Mouse (Mus musculus) heart, embryonic 15.5 days (tissue): ENCODE results near the gene Cacna1g. TPM values are rescaled to one million over a fixed set of nuclear protein-coding genes. Genes with fewer than 3 reads are reported as not detected.

Experiments
- ATAC-seq: fragments of 200-750 bp; cut with Nextera tagmentation; replicated peaks from 2 replicates; pipeline ENCODE4 v1.8.0; 2017; ENCODE audit warnings: low read depth, moderate TSS enrichment; ENCODE audit not compliant: insufficient number of reproducible peaks, insufficient read depth, low FRiP score
- H3K27ac ChIP-seq: fragments of 300-500 bp; sonication (generic); 2 replicates; pipeline ENCODE4 v1.5.1; 2015; ENCODE audit warnings: mild to moderate bottlenecking, inconsistent platforms
- H3K27me3 ChIP-seq: fragments of 300-500 bp; sonication (generic); 2 replicates; pipeline ENCODE4 v1.6.1; 2015; ENCODE audit warnings: inconsistent platforms
- H3K36me3 ChIP-seq: fragments of 300-500 bp; sonication (generic); 2 replicates; pipeline ENCODE4 v1.6.1; 2015; ENCODE audit warnings: mild to moderate bottlenecking, inconsistent platforms
- H3K4me1 ChIP-seq: fragments of 300-500 bp; sonication (generic); replicated peaks from 2 replicates; pipeline ENCODE4 v1.6.1; 2015; ENCODE audit warnings: inconsistent platforms
- H3K4me2 ChIP-seq: fragments of 300-500 bp; sonication (generic); 2 replicates; pipeline ENCODE4 v1.6.1; 2015; ENCODE audit warnings: inconsistent platforms, mild to moderate bottlenecking, moderate library complexity
- H3K4me3 ChIP-seq: fragments of 300-500 bp; sonication (generic); 2 replicates; pipeline ENCODE4 v1.5.1; 2015; ENCODE audit warnings: mild to moderate bottlenecking, inconsistent platforms
- H3K9ac ChIP-seq: fragments of 300-500 bp; sonication (generic); 2 replicates; pipeline ENCODE4 v1.6.1; 2015; ENCODE audit warnings: mild to moderate bottlenecking, inconsistent platforms
- H3K9me3 ChIP-seq: fragments of 300-500 bp; sonication (generic); replicated peaks from 2 replicates; pipeline ENCODE4 v1.6.1; 2016; ENCODE audit warnings: inconsistent platforms
- WGBS: fragments of 180-500 bp; shearing (Covaris S2); methylation state at CpG from one replicate; pipeline ENCODE4 v1.1.7; 2015; ENCODE audit warnings: mixed read lengths; 5-methylcytosine and 5-hydroxymethylcytosine counted together
- polyA plus RNA-seq: library from polyadenylated mRNA; unstranded; fragments of >200 nt; fragmentation: Nextera tagmentation; extraction: Ambion mirVana; gene quantifications from 2 replicates; pipeline ENCODE4 v1.2.1, GENCODE M21; 2015

The Cacna1g gene
- polyA plus RNA-seq, 1 experiment from 2014 or later, result 6.4 TPM

DNA sequence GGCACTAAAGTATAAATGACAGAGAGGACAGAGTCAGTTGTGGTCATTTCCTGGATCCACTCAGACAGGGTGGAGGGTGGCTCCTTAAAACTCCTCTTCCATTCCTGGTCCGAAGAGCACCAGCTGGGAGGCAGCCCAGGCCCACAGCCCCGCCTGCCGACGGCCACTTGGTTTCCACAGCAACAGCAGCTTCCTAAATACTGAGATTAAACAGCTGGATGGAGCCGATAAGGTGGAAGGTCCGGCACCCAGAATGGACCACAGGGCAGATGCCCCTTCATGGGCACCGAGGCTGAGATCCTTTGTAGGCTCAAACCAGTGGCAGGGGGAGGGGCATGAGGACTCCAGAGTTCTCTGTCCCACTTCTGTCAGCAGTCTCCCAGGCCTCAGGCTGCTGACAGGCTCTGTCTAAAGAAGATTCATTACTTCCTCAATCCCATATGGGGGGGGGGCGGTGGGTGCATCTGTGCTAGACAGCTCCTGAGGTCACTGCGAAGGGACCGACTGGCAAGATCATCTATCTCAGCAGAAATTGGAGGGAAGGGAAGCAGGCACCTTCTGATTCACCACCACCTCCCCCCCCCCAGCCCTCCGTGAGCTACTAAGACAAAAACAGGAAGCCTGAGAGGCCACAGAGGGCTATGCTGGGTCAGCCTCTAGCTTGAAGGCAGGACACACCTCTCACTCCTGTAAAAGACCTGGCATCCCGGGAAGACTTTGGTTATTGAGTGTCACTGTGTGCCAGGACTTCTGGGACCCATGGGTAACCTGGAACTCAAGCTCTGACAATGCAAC is 87.8 kb downstream of the Cacna1g start:
- Histone ChIP-seq H3K4me1 (peaks cover 12% of the 10 kb centered on the region), H3K4me2 (peak overlapping the region; percentile 27; the same call in 1 of the 2 replicates), H3K27ac (no peak overlapping the region), H3K4me3 (no peak overlapping the region), H3K36me3 (no peaks in the 10 kb centered on the region), H3K9me3 (no peaks in the 10 kb centered on the region), H3K9ac (no peak overlapping the region), H3K27me3 (0 out of 2 replicates have a peak, but pooled peaks cover 4% of the 10 kb centered on the region)
- no peak for ATAC-seq
- 14% methylated on average over 12 of the region's 12 CpGs for WGBS

DNA sequence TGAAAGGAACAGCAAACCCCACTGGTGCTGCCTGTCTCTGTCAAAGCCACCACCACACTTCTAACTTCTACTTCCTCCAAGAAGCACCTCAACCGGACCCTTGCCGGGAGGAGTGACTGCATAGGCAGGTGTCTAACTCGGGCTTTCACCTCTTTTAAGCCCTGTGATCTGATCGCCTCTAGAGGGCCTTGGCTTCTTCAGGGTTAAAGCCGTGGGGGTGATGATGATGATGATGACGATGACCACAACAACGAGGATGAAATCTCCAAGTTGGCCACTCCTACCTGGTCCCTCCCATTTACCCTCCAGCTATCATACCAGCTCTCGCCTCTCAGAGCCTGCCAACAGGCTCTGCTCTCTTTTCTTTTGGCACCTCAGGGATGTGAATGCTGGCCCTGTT is 94.3 kb downstream of the Cacna1g start:
- 61% methylated on average over 8 of the region's 8 CpGs for WGBS
- ATAC-seq, result no peak
- Histone ChIP-seq H3K9ac (no peak overlapping the region), H3K27ac (no peak overlapping the region), H3K4me1 (no peaks in the 10 kb centered on the region), H3K4me2 (no peak overlapping the region), H3K9me3 (no peaks in the 10 kb centered on the region), H3K27me3 (no peaks in the 10 kb centered on the region; the same call in 1 of the 2 replicates), H3K4me3 (no peak overlapping the region), H3K36me3 (no peaks in the 10 kb centered on the region)

- no peak overlapping the region for H3K9ac ChIP-seq
- H3K4me3 ChIP-seq, result no peak overlapping the region
- no peak overlapping the region for H3K4me2 ChIP-seq
- 49% methylated on average over 2 of the region's 2 CpGs for WGBS
- no peaks in the 10 kb centered on the region for H3K36me3 ChIP-seq
- H3K27ac ChIP-seq, result no peak overlapping the region
- no peaks in the 10 kb centered on the region for H3K9me3 ChIP-seq
- no peak for ATAC-seq
- H3K4me1 ChIP-seq, result no peaks in the 10 kb centered on the region
- H3K27me3 ChIP-seq, result no peaks in the 10 kb centered on the region; the same call in 1 of the 2 replicates
Observed at GRCm38 (mm10) chr11:94379061-94379460, 94.9 kb downstream of the Cacna1g start.

GRCm38 (mm10) chr11:94374276-94374948 is 99.6 kb downstream of the Cacna1g start:
- H3K4me1 ChIP-seq, result no peaks in the 10 kb centered on the region; the same call in 1 of the 2 replicates
- peaks cover 12% of the 10 kb centered on the region for H3K27me3 ChIP-seq
- no peak overlapping the region for H3K4me3 ChIP-seq
- no peak for ATAC-seq
- no peaks in the 10 kb centered on the region for H3K9me3 ChIP-seq
- H3K27ac ChIP-seq, result no peak overlapping the region
- no peaks in the 10 kb centered on the region for H3K36me3 ChIP-seq
- H3K4me2 ChIP-seq, result no peak overlapping the region
- WGBS, result 79% methylated on average over 13 of the region's 13 CpGs
- H3K9ac ChIP-seq, result no peak overlapping the region

DNA sequence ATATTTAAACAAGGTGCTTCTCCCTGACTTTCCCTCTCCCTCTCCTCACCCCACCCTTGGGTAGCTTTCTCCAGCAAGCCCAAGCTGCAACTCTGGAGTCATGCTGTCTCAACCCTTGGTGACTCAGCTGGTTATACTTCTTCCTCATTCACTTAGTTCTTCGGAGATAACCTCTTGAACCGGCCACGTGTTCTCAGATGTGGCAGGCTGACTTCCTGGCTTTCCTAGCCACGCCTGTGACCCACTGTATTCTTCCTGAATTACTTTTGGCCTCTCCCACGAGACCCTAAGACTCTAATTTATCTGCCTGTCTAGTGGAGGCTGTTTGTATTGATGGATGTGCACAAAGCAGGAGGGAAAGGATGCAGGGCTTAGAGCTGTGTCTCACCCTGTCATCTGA is 103.2 kb downstream of the Cacna1g start:
- Histone ChIP-seq H3K27me3 (peaks cover 12% of the 10 kb centered on the region), H3K27ac (no peak overlapping the region), H3K4me1 (no peaks in the 10 kb centered on the region; the same call in 1 of the 2 replicates), H3K36me3 (no peaks in the 10 kb centered on the region), H3K4me3 (no peak overlapping the region), H3K9ac (no peak overlapping the region), H3K9me3 (no peaks in the 10 kb centered on the region), H3K4me2 (no peak overlapping the region)
- ATAC-seq, result no peak
- WGBS, result 28% methylated on average over 5 of the region's 5 CpGs

DNA sequence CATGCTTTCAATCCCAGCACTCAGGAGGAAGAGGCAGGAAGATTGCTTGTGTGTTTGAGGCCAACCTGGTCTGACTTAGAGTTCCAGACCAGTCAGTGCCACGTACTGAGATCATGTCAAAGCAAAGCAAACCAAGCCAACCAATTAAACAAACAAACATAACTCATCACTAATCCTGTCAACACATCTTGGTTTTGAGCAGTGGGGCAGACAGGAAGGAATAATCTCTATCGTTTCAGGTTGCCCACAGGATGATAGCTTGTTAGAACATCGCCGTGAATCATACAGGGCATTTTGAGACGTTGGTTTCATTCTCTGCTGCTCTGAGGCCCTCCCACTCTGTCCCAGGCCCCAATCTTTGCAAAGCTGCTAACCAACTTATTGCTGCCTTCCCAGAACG is 104.0 kb downstream of the Cacna1g start:
- Histone ChIP-seq H3K4me1 (no peaks in the 10 kb centered on the region; the same call in 1 of the 2 replicates), H3K27me3 (peaks cover 12% of the 10 kb centered on the region), H3K27ac (no peak overlapping the region), H3K4me2 (no peak overlapping the region), H3K9me3 (no peaks in the 10 kb centered on the region), H3K4me3 (no peak overlapping the region), H3K9ac (no peak overlapping the region), H3K36me3 (no peaks in the 10 kb centered on the region)
- no peak for ATAC-seq
- whole genome bisulfite sequencing, result 68% methylated on average over 6 of the region's 6 CpGs

DNA sequence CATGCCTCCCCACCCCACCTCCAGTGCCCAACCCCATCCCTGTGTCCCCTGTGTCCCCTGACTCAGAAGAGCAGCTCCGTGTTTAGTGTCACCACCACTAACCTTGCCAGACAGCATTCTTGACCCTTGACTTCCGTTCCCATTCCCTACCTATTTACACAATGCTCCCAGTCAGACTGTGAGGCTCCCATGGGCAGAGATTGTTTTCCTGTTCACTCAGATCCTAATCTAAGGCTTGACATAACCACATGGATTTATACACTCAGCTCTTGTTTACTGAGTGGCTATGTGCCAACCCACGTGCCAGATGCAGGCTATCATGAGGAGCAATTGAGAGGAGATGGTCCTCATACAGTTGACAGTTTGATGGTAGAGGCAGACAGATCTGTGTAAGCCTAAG is 108.7 kb downstream of the Cacna1g start:
- Histone ChIP-seq H3K4me2 (no peak overlapping the region), H3K27ac (no peak overlapping the region), H3K4me3 (no peak overlapping the region), H3K36me3 (no peaks in the 10 kb centered on the region), H3K4me1 (no peaks in the 10 kb centered on the region), H3K9me3 (no peaks in the 10 kb centered on the region), H3K9ac (no peak overlapping the region), H3K27me3 (no peaks in the 10 kb centered on the region)
- no peak for ATAC-seq
- WGBS, result 46% methylated on average over 3 of the region's 3 CpGs

- Histone ChIP-seq H3K36me3 (no peaks in the 10 kb centered on the region), H3K27ac (no peak overlapping the region), H3K4me1 (no peaks in the 10 kb centered on the region), H3K4me2 (no peak overlapping the region), H3K9ac (no peak overlapping the region), H3K27me3 (no peaks in the 10 kb centered on the region), H3K9me3 (no peaks in the 10 kb centered on the region), H3K4me3 (no peak overlapping the region)
- 66% methylated on average over 7 of the region's 7 CpGs for WGBS
- ATAC-seq, result no peak
Observed at GRCm38 (mm10) chr11:94363690-94364089, 110.3 kb downstream of the Cacna1g start.

GRCm38 (mm10) chr11:94362101-94362500 is 111.9 kb downstream of the Cacna1g start:
- Histone ChIP-seq H3K4me1 (no peaks in the 10 kb centered on the region), H3K9me3 (no peaks in the 10 kb centered on the region), H3K27ac (no peak overlapping the region), H3K36me3 (no peaks in the 10 kb centered on the region), H3K4me3 (no peak overlapping the region), H3K27me3 (no peaks in the 10 kb centered on the region), H3K4me2 (no peak overlapping the region), H3K9ac (no peak overlapping the region)
- 87% methylated on average over 5 of the region's 5 CpGs for WGBS
- ATAC-seq, result no peak

DNA sequence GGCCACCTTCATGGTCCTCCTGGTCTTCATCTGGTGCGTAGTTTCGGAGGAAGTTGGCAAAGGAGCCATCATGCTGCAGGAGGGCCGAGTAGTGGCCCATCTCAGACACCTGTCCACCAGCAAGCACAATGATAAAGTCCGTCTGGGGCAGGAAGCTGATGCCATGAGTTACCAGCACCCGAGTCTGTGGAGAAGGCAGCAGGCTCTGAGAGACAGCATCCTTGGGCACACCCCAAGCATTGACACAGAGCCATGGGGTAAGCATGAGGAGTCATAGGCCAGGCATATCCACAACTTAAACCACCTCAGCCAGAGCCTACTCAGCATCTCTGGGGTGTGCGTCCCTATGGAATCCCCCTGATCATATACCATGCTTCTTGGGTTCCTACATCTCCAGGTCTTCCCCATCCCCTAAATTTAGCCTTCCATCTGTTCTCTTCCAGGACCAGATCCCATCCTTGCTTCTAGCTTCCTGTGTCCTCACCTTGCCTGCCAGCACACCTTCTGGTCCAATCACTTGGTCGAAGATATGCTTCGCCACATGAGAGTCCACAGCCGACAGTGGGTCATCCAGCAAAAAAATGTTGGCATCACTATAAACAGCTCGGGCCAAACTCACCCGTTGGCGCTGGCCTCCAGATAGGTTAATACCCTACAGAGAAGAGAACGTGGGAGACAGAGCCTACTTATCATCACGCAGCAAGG is 112.7 kb downstream of the Cacna1g start:
- Histone ChIP-seq H3K4me2 (no peak overlapping the region), H3K9ac (no peak overlapping the region), H3K4me1 (no peaks in the 10 kb centered on the region), H3K27ac (no peak overlapping the region), H3K27me3 (no peaks in the 10 kb centered on the region), H3K36me3 (no peaks in the 10 kb centered on the region), H3K9me3 (no peaks in the 10 kb centered on the region), H3K4me3 (no peak overlapping the region)
- ATAC-seq, result no peak
- 88% methylated on average over 14 of the region's 14 CpGs for WGBS

DNA sequence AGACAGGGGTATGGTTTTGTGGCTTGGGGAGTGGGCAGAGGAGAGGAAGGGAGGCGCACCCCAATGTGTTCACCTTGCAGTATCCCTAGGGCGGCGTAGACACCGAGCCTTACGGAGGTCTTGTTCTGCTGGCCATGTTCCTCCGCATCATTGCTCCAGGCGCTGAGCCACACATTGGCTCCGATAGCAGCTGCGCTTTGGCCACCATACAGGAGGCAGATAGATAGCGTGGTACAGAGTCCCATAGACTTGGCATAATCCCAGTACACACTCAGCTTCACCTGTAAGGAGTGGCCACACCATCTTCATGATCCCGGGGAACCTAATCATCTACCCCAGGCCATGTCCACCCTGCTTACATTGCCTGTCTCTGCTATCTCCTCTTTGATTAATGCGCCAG is 114.8 kb downstream of the Cacna1g start:
- no peaks in the 10 kb centered on the region for H3K36me3 ChIP-seq
- no peak for ATAC-seq
- no peak overlapping the region for H3K9ac ChIP-seq
- no peaks in the 10 kb centered on the region for H3K9me3 ChIP-seq
- H3K27me3 ChIP-seq, result no peaks in the 10 kb centered on the region
- H3K4me2 ChIP-seq, result no peak overlapping the region
- 88% methylated on average over 12 of the region's 12 CpGs for WGBS
- no peak overlapping the region for H3K27ac ChIP-seq
- H3K4me1 ChIP-seq, result no peaks in the 10 kb centered on the region
- no peak overlapping the region for H3K4me3 ChIP-seq
